Mouse (Mus musculus) hindbrain, embryonic 13.5 days (tissue): ENCODE results near the gene Htr7. TPM values are rescaled to one million over a fixed set of nuclear protein-coding genes. Genes with fewer than 3 reads are reported as not detected.

Experiments used
- ATAC-seq: fragments of 200-750 bp; cut with Nextera tagmentation; 2 replicates; pipeline ENCODE4 v1.8.0; 2017; ENCODE audit warnings: moderate TSS enrichment; ENCODE audit not compliant: low FRiP score
- H3K27ac ChIP-seq: fragments of 300-500 bp; sonication (generic); 2 replicates; pipeline ENCODE4 v1.5.1; 2015; ENCODE audit warnings: inconsistent platforms, mild to moderate bottlenecking, moderate library complexity
- H3K27me3 ChIP-seq: fragments of 300-500 bp; sonication (generic); 2 replicates; pipeline ENCODE4 v1.6.1; 2015; ENCODE audit warnings: mild to moderate bottlenecking, inconsistent platforms
- H3K36me3 ChIP-seq: fragments of 300-500 bp; sonication (generic); 2 replicates; pipeline ENCODE4 v1.6.1; 2015; ENCODE audit warnings: mild to moderate bottlenecking, inconsistent platforms
- H3K4me1 ChIP-seq: fragments of 300-500 bp; sonication (generic); replicated peaks from 2 replicates; pipeline ENCODE4 v1.6.1; 2015; ENCODE audit warnings: inconsistent platforms
- H3K4me2 ChIP-seq: fragments of 300-500 bp; sonication (generic); 2 replicates; pipeline ENCODE4 v1.6.1; 2015; ENCODE audit warnings: inconsistent platforms, mild to moderate bottlenecking, moderate library complexity
- H3K4me3 ChIP-seq: fragments of 300-500 bp; sonication (generic); 2 replicates; pipeline ENCODE4 v1.5.1; 2015; ENCODE audit warnings: mild to moderate bottlenecking, inconsistent platforms
- H3K9ac ChIP-seq: fragments of 300-500 bp; sonication (generic); 2 replicates; pipeline ENCODE4 v1.6.1; 2015; ENCODE audit warnings: mild to moderate bottlenecking, inconsistent platforms
- H3K9me3 ChIP-seq: fragments of 300-500 bp; sonication (generic); 2 replicates; pipeline ENCODE4 v1.6.1; 2016; ENCODE audit warnings: inconsistent platforms
- WGBS: fragments of 180-500 bp; shearing (Covaris S2); methylation state at CpG from one replicate; pipeline ENCODE4 v1.1.7; 2015; 5-methylcytosine and 5-hydroxymethylcytosine counted together
- polyA plus RNA-seq: library from polyadenylated mRNA; unstranded; fragments of >200 nt; fragmentation: Nextera tagmentation; extraction: Ambion mirVana; gene quantifications from 2 replicates; pipeline ENCODE4 v1.2.1, GENCODE M21; 2015

Htr7 gene
- polyA plus RNA-seq, 1 experiment from 2014 or later, result 8.8 TPM

DNA sequence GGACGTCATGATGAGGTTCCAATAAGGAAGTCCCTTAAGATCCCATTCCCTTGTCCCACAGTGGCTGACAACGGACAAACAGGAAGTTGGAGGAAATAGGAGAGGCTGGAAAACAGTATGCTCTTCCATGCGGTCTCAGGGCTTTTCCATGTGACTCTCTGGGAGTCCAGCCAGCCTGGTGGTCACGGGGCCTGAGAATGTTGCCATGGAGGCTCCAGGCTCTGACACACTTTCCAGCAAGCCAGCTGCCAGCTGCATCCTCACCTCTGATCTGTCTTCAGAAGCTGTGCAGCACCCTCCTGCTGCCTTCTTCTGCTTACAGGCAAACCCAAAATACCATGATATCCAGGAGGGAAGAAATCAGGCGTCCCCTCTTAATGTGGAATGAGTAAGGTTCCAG, 132.9 kb downstream of the Htr7 start:
- Histone ChIP-seq H3K4me2 (no peak overlapping the region), H3K27ac (no peak overlapping the region), H3K27me3 (no peaks in the 10 kb centered on the region), H3K4me3 (no peak overlapping the region), H3K36me3 (no peaks in the 10 kb centered on the region), H3K9ac (no peak overlapping the region), H3K9me3 (no peaks in the 10 kb centered on the region), H3K4me1 (no peaks in the 10 kb centered on the region)
- ATAC-seq, result peak; percentile 73; the same call in 1 of the 2 replicates
- WGBS, result 57% methylated on average over 5 of the region's 5 CpGs

Other genes starting within 250 kb of the Htr7 start
- gene Rpp30, start 26.2 kb upstream of the Htr7 start, polyA plus RNA-seq, result 75.1 and 78.1 TPM in 2 replicates
- gene Ankrd1, start 62.6 kb upstream of the Htr7 start, polyA plus RNA-seq, result 0.14 and 0.35 TPM in 2 replicates